ENCODE assay signal across 16 mouse cellular contexts in the genomic region with DNA sequence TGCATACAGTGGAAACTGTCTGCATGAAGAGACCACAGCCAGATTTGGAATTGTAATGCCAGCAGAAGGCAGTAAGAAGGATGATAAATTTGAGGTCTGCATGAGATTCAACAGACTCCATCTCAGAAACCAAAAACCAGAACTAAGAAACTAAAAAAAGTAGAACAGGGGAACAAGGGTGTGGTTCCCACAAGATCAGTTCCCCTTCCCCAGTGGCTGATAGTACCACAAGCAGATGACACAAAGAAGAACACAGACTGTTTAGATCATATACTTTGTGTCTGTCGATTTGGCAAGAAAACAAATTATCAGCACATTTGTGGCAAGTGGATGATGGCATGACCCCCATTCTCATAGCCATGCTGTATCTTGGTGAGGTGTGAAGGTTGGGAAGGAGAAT. TPM values are rescaled to one million over a fixed set of nuclear protein-coding genes. Genes with fewer than 3 reads are reported as not detected.
DNase-seq lines count a peak whose midpoint lies in the region; ATAC-seq and TF ChIP-seq lines count a peak whose summit lies in the region.
"Had no signal": no experiment of that assay in that cellular context is flagged by ENCODE, and none has a peak within 500 bp of the region (broad histone marks: within the 10 kb centered on the region; RNA-seq: fewer than 3 reads in every experiment).

No protein-coding gene starts in this region.

- H3K27me3 ChIP-seq in lung, postnatal 0 days (replicated peaks; ENCODE audit: insufficient read depth, low read length), result no peaks in the 10 kb centered on the region
- no peaks in the 10 kb centered on the region for H3K27me3 ChIP-seq in splenic B cell, adult 2 months (ENCODE audit: control insufficient read depth, insufficient read depth, low read length, poor library complexity, severe bottlenecking)

- H3K9ac ChIP-seq in lung, postnatal 0 days (replicated peaks; ENCODE audit: low read depth), result no peak overlapping the region

- peak; percentile 23 for DNase-seq in lung, postnatal 0 days (ENCODE audit: low spot score)
- DNase-seq in lung, postnatal 10 days, result no peak
- DNase-seq in lung, postnatal 25 days (ENCODE audit: low spot score), result peak; percentile 34
- DNase-seq in splenic B cell, adult 2 months (ENCODE audit: low read depth, low spot score), result peak; percentile 71
- DNase-seq in right cerebral cortex, postnatal 36 days (ENCODE audit: low spot score in 2 of 2), result no peak
- DNase-seq in left cerebral cortex, adult 2 months (ENCODE audit: extremely low spot score in 1 of 2, low spot score in 2 of 2), result no peak
- DNase-seq: adrenal gland, postnatal 14 days; cerebellum, adult 18-20 months; kidney, adult 11 months; thymus, postnatal 25 days had no signal

- no peak overlapping the region for H3K4me2 ChIP-seq in lung, postnatal 0 days (replicated peaks; ENCODE audit: low read depth, low read length)

- no peaks in the 10 kb centered on the region for H3K4me1 ChIP-seq in lung, postnatal 0 days (ENCODE audit: insufficient read depth, low read depth, low read length)
- peaks cover 2% of the 10 kb centered on the region; the same call in 1 of the 2 replicates for H3K4me1 ChIP-seq in bone marrow, adult 2 months (ENCODE audit: control insufficient read depth, insufficient read depth, low read length)
- H3K4me1 ChIP-seq: embryonic facial prominence, embryonic 10.5 days; heart, embryonic 10.5 days; hindbrain, embryonic 10.5 days had no signal

- ATAC-seq in lung, postnatal 0 days, result no peak

- H3K9me3 ChIP-seq in lung, postnatal 0 days (ENCODE audit: low read length), result no peaks in the 10 kb centered on the region
- H3K9me3 ChIP-seq: embryonic facial prominence, embryonic 10.5 days; heart, embryonic 10.5 days; hindbrain, embryonic 10.5 days had no signal

- TF ChIP-seq EP300 in lung, postnatal 0 days (IDR thresholded peaks at IDR 0.05), result no peak

- no peak for TF ChIP-seq POLR2A in bone marrow, adult 2 months (IDR thresholded peaks at IDR 0.05; ENCODE audit: borderline replicate concordance, control insufficient read depth, low read depth, low read length)

- intact Hi-C loops in left cerebral cortex, adult 2 months (cut with DNase I), result no loop called here

- H3K36me3 ChIP-seq in lung, postnatal 0 days (ENCODE audit: insufficient read depth, low read length), result no peaks in the 10 kb centered on the region
- H3K36me3 ChIP-seq in splenic B cell, adult 2 months (ENCODE audit: control insufficient read depth, insufficient read depth, low read length, poor library complexity, severe bottlenecking), result no peaks in the 10 kb centered on the region
- H3K36me3 ChIP-seq: embryonic facial prominence, embryonic 10.5 days; heart, embryonic 10.5 days; hindbrain, embryonic 10.5 days had no signal

- no peak for TF ChIP-seq CTCF in lung, postnatal 0 days (IDR thresholded peaks at IDR 0.05)
- TF ChIP-seq CTCF in bone marrow, adult 2 months (IDR thresholded peaks at IDR 0.05; ENCODE audit: control insufficient read depth, insufficient read depth, low read length), result no peak
- TF ChIP-seq CTCF in left cerebral cortex, adult 2 months (IDR thresholded peaks at IDR 0.05), result no peak

- 84% methylated on average over 1 of the region's 1 CpGs for WGBS in lung, postnatal 0 days
- WGBS in bone marrow, adult 2 months, result 6% methylated on average over 1 of the region's 1 CpGs

- no peak overlapping the region for H3K4me3 ChIP-seq in lung, postnatal 0 days (ENCODE audit: low read depth, low read length)
- no peak overlapping the region for H3K4me3 ChIP-seq in bone marrow, adult 2 months (replicated peaks; ENCODE audit: control insufficient read depth, low read depth, low read length)
- H3K4me3 ChIP-seq in left cerebral cortex, adult 2 months, result no peak overlapping the region
- H3K4me3 ChIP-seq: embryonic facial prominence, embryonic 10.5 days; heart, embryonic 10.5 days; hindbrain, embryonic 10.5 days had no signal

- H3K27ac ChIP-seq in lung, postnatal 0 days (ENCODE audit: low read length), result no peak overlapping the region
- H3K27ac ChIP-seq in bone marrow, adult 2 months (ENCODE audit: control insufficient read depth, insufficient read depth, low read depth, low read length, poor library complexity), result peak overlapping the region; percentile 84; the same call in 1 of the 2 replicates
- no peak overlapping the region for H3K27ac ChIP-seq in left cerebral cortex, adult 2 months
- H3K27ac ChIP-seq: embryonic facial prominence, embryonic 10.5 days; heart, embryonic 10.5 days; hindbrain, embryonic 10.5 days had no signal

RNA-seq across cellular contexts. Expression of a gene that starts 24.6 kb away (rescaled TPM):
- 7.3 and 7.6 TPM in 2 replicates for polyA plus RNA-seq in lung, postnatal 0 days (2015; fragmentation: Nextera tagmentation; extraction: Ambion mirVana)
- polyA plus RNA-seq in bone marrow, adult 2 months (2011; ENCODE audit: insufficient read depth, insufficient read length, low replicate concordance, missing spikeins), result 3.0 TPM in 1 of 2 replicates, not detected in the other
- total RNA-seq in left cerebral cortex, adult 2 months (2021), result not detected
- total RNA-seq: megakaryocyte-erythroid progenitor cell, adult 5-6 weeks had no signal
- polyA plus RNA-seq: embryonic facial prominence, embryonic 10.5 days; hindbrain, embryonic 10.5 days had no signal

RNA-seq across cellular contexts. Expression of a gene that starts 24.7 kb away (rescaled TPM):
- polyA plus RNA-seq in lung, postnatal 0 days (2015; fragmentation: Nextera tagmentation; extraction: Ambion mirVana), result 11.4 and 13.1 TPM in 2 replicates
- 35.8 and 197 TPM in 2 replicates for polyA plus RNA-seq in bone marrow, adult 2 months (2011; ENCODE audit: insufficient read depth, insufficient read length, low replicate concordance, missing spikeins)
- total RNA-seq in left cerebral cortex, adult 2 months (2021), result not detected
- polyA plus RNA-seq: embryonic facial prominence, embryonic 10.5 days; heart, embryonic 10.5 days; hindbrain, embryonic 10.5 days; neural tube, embryonic 11.5 days had no signal

RNA-seq across cellular contexts. Expression of a gene that starts 35.0 kb away (rescaled TPM):
- 25.0 and 26.6 TPM in 2 replicates for polyA plus RNA-seq in lung, postnatal 0 days (2015; fragmentation: Nextera tagmentation; extraction: Ambion mirVana)
- 35.1 and 99.1 TPM in 2 replicates for polyA plus RNA-seq in bone marrow, adult 2 months (2011; ENCODE audit: insufficient read depth, insufficient read length, low replicate concordance, missing spikeins)
- total RNA-seq in left cerebral cortex, adult 2 months (2021), result 1 to 10 TPM in 1 of 2 experiments, under 1 TPM in 1; 0.33 to 1.2 TPM

Comparison
In these comparisons a context has a peak if more than half of its experiments do, and no peak if none do; other contexts are left out.
1. DNase-seq: peak in lung, postnatal 0 days (single experiment), lung, postnatal 25 days (single experiment) and splenic B cell, adult 2 months (single experiment); none in lung, postnatal 10 days (single experiment), right cerebral cortex, postnatal 36 days (0 of 2) and left cerebral cortex, adult 2 months (0 of 2).